Mouse (Mus musculus): ENCODE measurements around the gene Gm12184.

DNA sequence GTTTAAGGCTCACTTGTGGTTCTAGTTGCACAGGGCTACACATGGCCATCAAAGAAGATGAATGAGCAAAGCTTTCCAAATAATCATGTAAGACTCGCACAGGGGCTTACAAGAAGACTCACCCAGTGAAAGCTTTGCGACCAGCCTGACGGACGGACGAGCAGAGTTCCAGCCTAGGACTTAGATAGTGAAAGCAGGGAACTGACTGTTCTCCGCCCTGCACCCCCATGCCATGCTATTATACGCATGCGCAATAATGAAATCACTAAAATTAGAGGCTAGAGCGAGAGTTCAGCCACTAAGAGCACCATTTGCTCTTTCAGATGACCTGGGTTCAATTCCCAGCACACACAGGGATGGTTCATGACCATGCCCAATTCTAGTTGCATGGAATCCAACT, 49.2 kb downstream of the Gm12184 start:
- no peak for TF ChIP-seq POLR2A (IDR thresholded peaks at IDR 0.05; ENCODE audit: low read depth, low read length)
- no peak for TF ChIP-seq CTCF (conservative IDR thresholded peaks at IDR 0.05; ENCODE audit: insufficient read depth, insufficient read length, low read depth, low read length)

Measured in kidney, adult 2 months (tissue).